Mouse (Mus musculus): ENCODE results near the gene Abhd6.

- TF ChIP-seq CTCF (IDR thresholded peaks at IDR 0.05; ENCODE audit: insufficient read depth, low read length), result no peak
- no peak for TF ChIP-seq POLR2A (IDR thresholded peaks at IDR 0.05; ENCODE audit: borderline replicate concordance, extremely low read depth, low read depth, low read length)
These were observed 45.7 kb upstream of the Abhd6 start, which contains the start of gene Gm45521 for GRCm38 (mm10) chr14:7957049-7957448.

Data from lung, adult 2 months (tissue).